Mouse (Mus musculus): ENCODE measurements at regions not wholly inside any gene's neighbourhood (a gene's known extent, or its start where the extent isn't known, plus 50 kb on each side); places are given as distances from the start of the nearest gene placed in this dataset.

DNA sequence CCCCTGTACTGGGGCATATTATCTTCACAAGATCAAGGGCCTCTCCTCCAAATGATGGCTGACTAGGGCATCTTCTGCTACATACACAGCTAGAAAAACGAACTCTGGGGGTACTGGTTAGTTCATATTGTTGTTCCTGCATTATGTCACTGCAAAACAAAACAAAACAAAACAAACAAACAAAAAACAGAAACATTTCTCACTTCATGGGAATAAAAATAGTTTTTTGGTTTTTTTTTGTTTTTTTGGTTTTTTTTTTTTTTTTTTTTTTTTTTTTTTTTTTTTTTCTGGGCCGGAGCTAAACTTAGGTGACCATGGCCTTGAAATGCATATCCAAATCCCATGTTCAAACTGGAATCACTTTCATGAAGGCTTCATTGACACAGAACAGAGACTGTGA is 1184.4 kb downstream of the Efna5 start:
- TF ChIP-seq CTCF (IDR thresholded peaks at IDR 0.05; ENCODE audit: low read depth), result no peak
- no peak for ATAC-seq (replicated peaks; ENCODE audit: low FRiP score, low read depth)
- Histone ChIP-seq H3K4me2 (ENCODE audit: low read length) (no peak overlapping the region), H3K9ac (ENCODE audit: low read depth, low read length) (no peak overlapping the region), H3K9me3 (replicated peaks; ENCODE audit: low read length) (no peaks in the 10 kb centered on the region), H3K4me3 (replicated peaks; ENCODE audit: low read depth, low read length) (no peak overlapping the region), H3K36me3 (ENCODE audit: insufficient read depth, low read length) (no peaks in the 10 kb centered on the region), H3K27ac (no peak overlapping the region), H3K4me1 (replicated peaks; ENCODE audit: insufficient read depth, low read length) (no peaks in the 10 kb centered on the region), H3K27me3 (ENCODE audit: insufficient read depth, low read length) (no peaks in the 10 kb centered on the region)
- DNase-seq (ENCODE audit: low spot score), result no peak
- WGBS, result 82% methylated on average over 2 of the region's 2 CpGs

DNA sequence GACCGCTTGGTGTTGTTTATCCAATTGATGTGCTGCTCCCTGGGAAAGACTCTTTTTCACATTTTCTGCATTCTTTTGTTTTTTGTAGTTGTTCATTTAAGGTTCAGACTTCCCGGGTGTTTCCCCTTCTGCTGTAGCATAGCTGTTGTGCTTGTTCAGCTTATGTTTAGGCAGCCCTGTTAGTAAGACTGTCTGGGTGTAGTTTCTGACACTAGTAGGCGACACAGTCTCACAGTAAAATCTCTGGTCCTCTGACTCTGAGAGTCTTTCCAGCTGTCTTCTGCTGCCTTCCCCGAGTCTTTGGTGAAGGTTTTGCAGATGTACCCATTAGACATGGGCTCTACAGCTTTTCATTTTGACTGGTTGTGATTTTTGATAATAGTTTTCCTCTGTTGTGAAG is 1194.8 kb downstream of the Efna5 start:
- Histone ChIP-seq H3K9ac (ENCODE audit: low read depth, low read length) (no peak overlapping the region), H3K36me3 (ENCODE audit: insufficient read depth, low read length) (no peaks in the 10 kb centered on the region), H3K4me3 (replicated peaks; ENCODE audit: low read depth, low read length) (no peak overlapping the region), H3K4me2 (ENCODE audit: low read length) (no peak overlapping the region), H3K9me3 (replicated peaks; ENCODE audit: low read length) (no peaks in the 10 kb centered on the region), H3K4me1 (replicated peaks; ENCODE audit: insufficient read depth, low read length) (no peaks in the 10 kb centered on the region), H3K27me3 (ENCODE audit: insufficient read depth, low read length) (no peaks in the 10 kb centered on the region), H3K27ac (no peak overlapping the region)
- TF ChIP-seq CTCF (IDR thresholded peaks at IDR 0.05; ENCODE audit: low read depth), result 0 out of 2 replicates have a peak, but pooled peaks have one; percentile 26
- 66% methylated on average over 4 of the region's 4 CpGs for WGBS
- ATAC-seq (replicated peaks; ENCODE audit: low FRiP score, low read depth) (no peak), DNase-seq (ENCODE audit: low spot score) (peak; percentile 19)

GRCm38 (mm10) chr17:61684524-61684923 is 1196.6 kb downstream of the Efna5 start:
- no peak overlapping the region for H3K4me3 ChIP-seq (replicated peaks; ENCODE audit: low read depth, low read length)
- H3K4me2 ChIP-seq (ENCODE audit: low read length), result no peak overlapping the region
- no peaks in the 10 kb centered on the region for H3K27me3 ChIP-seq (ENCODE audit: insufficient read depth, low read length)
- no peak for TF ChIP-seq CTCF (IDR thresholded peaks at IDR 0.05; ENCODE audit: low read depth)
- 86% methylated on average over 1 of the region's 1 CpGs for WGBS
- no peaks in the 10 kb centered on the region for H3K36me3 ChIP-seq (ENCODE audit: insufficient read depth, low read length)
- no peak overlapping the region for H3K27ac ChIP-seq
- ATAC-seq (replicated peaks; ENCODE audit: low FRiP score, low read depth) (no peak), DNase-seq (ENCODE audit: low spot score) (no peak)
- H3K9ac ChIP-seq (ENCODE audit: low read depth, low read length), result no peak overlapping the region
- no peaks in the 10 kb centered on the region for H3K4me1 ChIP-seq (replicated peaks; ENCODE audit: insufficient read depth, low read length)
- no peaks in the 10 kb centered on the region for H3K9me3 ChIP-seq (replicated peaks; ENCODE audit: low read length)

DNA sequence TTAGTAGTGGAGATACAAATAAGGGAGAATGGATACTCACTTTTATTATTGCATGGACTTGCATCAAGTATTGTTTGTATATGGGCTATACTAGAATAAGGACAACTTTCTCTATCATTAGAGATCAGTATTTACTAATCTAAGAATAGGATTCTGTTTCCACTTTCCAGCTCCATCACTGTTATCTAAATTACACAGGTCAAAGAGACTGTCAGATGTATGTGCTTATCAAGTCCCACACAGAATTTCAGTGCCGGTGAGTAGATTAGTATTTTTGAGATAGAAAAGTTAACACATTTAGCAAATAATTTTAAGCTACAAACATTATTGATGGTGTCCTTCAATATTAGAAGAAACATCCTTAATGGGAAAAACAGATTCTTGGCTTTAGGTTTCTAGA is 1210.5 kb downstream of the Efna5 start:
- no peaks in the 10 kb centered on the region for H3K27me3 ChIP-seq (ENCODE audit: insufficient read depth, low read length)
- no peak for ATAC-seq (replicated peaks; ENCODE audit: low FRiP score, low read depth)
- H3K4me1 ChIP-seq (replicated peaks; ENCODE audit: insufficient read depth, low read length), result no peaks in the 10 kb centered on the region
- no peak for TF ChIP-seq CTCF (IDR thresholded peaks at IDR 0.05; ENCODE audit: low read depth)
- no peak overlapping the region for H3K4me2 ChIP-seq (ENCODE audit: low read length)
- no peak overlapping the region for H3K27ac ChIP-seq
- no peak overlapping the region for H3K4me3 ChIP-seq (replicated peaks; ENCODE audit: low read depth, low read length)
- H3K9ac ChIP-seq (ENCODE audit: low read depth, low read length), result no peak overlapping the region
- no peak for DNase-seq (ENCODE audit: low spot score)
- WGBS, result 94% methylated on average over 1 of the region's 1 CpGs
- H3K36me3 ChIP-seq (ENCODE audit: insufficient read depth, low read length), result no peaks in the 10 kb centered on the region
- H3K9me3 ChIP-seq (replicated peaks; ENCODE audit: low read length), result no peaks in the 10 kb centered on the region

DNA sequence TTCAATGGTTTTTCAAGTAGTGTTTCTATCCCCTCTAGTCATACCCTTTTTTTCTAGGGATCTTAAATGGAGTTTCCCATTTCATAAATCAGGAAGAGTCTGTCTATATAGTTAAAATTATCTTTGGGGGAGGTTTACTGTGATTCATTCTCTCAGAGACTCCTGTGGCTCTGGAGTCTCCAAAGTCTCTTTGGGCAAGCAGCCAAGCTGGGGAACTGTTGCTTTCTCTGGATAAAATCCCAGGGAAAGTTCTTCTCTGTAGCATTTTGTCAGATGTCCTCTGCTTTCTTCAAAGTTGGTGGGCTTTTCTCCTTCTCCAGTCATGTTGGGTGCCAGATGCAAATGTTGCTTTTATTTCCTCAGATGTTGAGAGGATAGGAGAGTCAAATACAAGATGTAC is 1213.7 kb downstream of the Efna5 start:
- no peaks in the 10 kb centered on the region for H3K36me3 ChIP-seq (ENCODE audit: insufficient read depth, low read length)
- ATAC-seq (replicated peaks; ENCODE audit: low FRiP score, low read depth) (no peak), DNase-seq (ENCODE audit: low spot score) (peak; percentile 24)
- no peaks in the 10 kb centered on the region for H3K4me1 ChIP-seq (replicated peaks; ENCODE audit: insufficient read depth, low read length)
- H3K9me3 ChIP-seq (replicated peaks; ENCODE audit: low read length), result no peaks in the 10 kb centered on the region
- no peak overlapping the region for H3K27ac ChIP-seq
- no peak overlapping the region for H3K9ac ChIP-seq (ENCODE audit: low read depth, low read length)
- H3K4me3 ChIP-seq (replicated peaks; ENCODE audit: low read depth, low read length), result no peak overlapping the region
- TF ChIP-seq CTCF (IDR thresholded peaks at IDR 0.05; ENCODE audit: low read depth), result no peak
- H3K4me2 ChIP-seq (ENCODE audit: low read length), result no peak overlapping the region
- no peaks in the 10 kb centered on the region for H3K27me3 ChIP-seq (ENCODE audit: insufficient read depth, low read length)

GRCm38 (mm10) chr17:61664926-61665325 is 1216.2 kb downstream of the Efna5 start:
- Histone ChIP-seq H3K4me1 (replicated peaks; ENCODE audit: insufficient read depth, low read length) (no peaks in the 10 kb centered on the region), H3K9ac (ENCODE audit: low read depth, low read length) (no peak overlapping the region), H3K4me2 (ENCODE audit: low read length) (no peak overlapping the region), H3K9me3 (replicated peaks; ENCODE audit: low read length) (no peaks in the 10 kb centered on the region), H3K4me3 (replicated peaks; ENCODE audit: low read depth, low read length) (no peak overlapping the region), H3K36me3 (ENCODE audit: insufficient read depth, low read length) (no peaks in the 10 kb centered on the region), H3K27me3 (ENCODE audit: insufficient read depth, low read length) (no peaks in the 10 kb centered on the region), H3K27ac (no peak overlapping the region)
- TF ChIP-seq CTCF (IDR thresholded peaks at IDR 0.05; ENCODE audit: low read depth), result no peak
- ATAC-seq (replicated peaks; ENCODE audit: low FRiP score, low read depth), result no peak
- no peak for DNase-seq (ENCODE audit: low spot score)

- Histone ChIP-seq H3K4me2 (ENCODE audit: low read length) (no peak overlapping the region), H3K36me3 (ENCODE audit: insufficient read depth, low read length) (no peaks in the 10 kb centered on the region), H3K4me3 (replicated peaks; ENCODE audit: low read depth, low read length) (no peak overlapping the region)
Measured at GRCm38 (mm10) chr17:61647576-61647975, 1233.5 kb downstream of the Efna5 start.

More at GRCm38 (mm10) chr17:61647576-61647975, 1233.5 kb downstream of the Efna5 start:
- DNase-seq (ENCODE audit: low spot score) (no peak), ATAC-seq (replicated peaks; ENCODE audit: low FRiP score, low read depth) (no peak)
- H3K27ac ChIP-seq, result no peak overlapping the region
- no peak for TF ChIP-seq CTCF (IDR thresholded peaks at IDR 0.05; ENCODE audit: low read depth)
- no peaks in the 10 kb centered on the region for H3K27me3 ChIP-seq (ENCODE audit: insufficient read depth, low read length)
- no peak overlapping the region for H3K9ac ChIP-seq (ENCODE audit: low read depth, low read length)
- no peaks in the 10 kb centered on the region for H3K9me3 ChIP-seq (replicated peaks; ENCODE audit: low read length)
- H3K4me1 ChIP-seq (replicated peaks; ENCODE audit: insufficient read depth, low read length), result no peaks in the 10 kb centered on the region
